Mouse (Mus musculus): ENCODE data around the gene Aamp. TPM values are rescaled to one million over a fixed set of nuclear protein-coding genes. Genes with fewer than 3 reads are reported as not detected.
"Not testable (repeated sequence)": the region's sequence is repeated elsewhere in the genome, so short reads cannot be mapped to it uniquely, and the experiment has no call there.

Gene Aamp
- polyA plus RNA-seq, 1 experiment, result 173 TPM

DNA sequence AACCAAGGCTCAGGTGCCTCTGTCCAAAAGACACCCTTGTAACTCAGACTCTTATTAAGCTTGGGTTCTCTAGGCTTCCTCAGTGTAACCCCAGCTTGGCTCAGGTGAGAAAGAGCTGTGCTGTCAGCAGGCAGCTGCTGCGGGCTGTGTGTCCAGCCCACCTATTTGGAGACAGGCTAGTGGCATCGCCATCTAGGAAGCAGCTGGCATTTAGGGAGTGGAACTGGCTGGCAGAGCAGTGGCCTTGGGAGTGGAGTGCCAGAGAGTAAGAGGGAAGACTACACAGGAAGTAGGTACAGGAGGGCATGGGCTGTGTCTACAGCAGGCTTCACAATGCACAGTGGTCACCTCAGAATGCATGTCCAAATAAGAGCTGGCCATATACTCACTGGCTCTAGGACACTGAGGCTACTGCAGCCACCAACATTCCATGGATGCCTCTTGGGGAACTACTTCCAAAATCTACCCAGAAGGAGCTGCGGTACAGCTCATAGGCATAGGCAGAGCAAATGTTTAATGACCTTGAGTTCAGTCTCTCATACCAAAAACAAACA, 9.6 kb upstream of the Aamp start:
- H3K4me3 ChIP-seq (ENCODE audit: insufficient read depth, low read length), result no peak overlapping the region
- H3K27ac ChIP-seq (ENCODE audit: insufficient read depth, low read length), result peak overlapping the region; percentile 1; the same call in 1 of the 2 replicates
- no peak for TF ChIP-seq CTCF (IDR thresholded peaks at IDR 0.05; ENCODE audit: extremely low read depth, insufficient read depth, low read length)
- no peak for TF ChIP-seq POLR2A (IDR thresholded peaks at IDR 0.05; ENCODE audit: extremely low read depth, insufficient read depth, low read length)
- H3K4me1 ChIP-seq (ENCODE audit: control insufficient read depth, insufficient read depth, low read length), result peaks cover 21% of the 10 kb centered on the region

GRCm38 (mm10) chr1:74293306-74293960, 8.9 kb upstream of the Aamp start:
- TF ChIP-seq POLR2A (IDR thresholded peaks at IDR 0.05; ENCODE audit: extremely low read depth, insufficient read depth, low read length) (no peak), CTCF (IDR thresholded peaks at IDR 0.05; ENCODE audit: extremely low read depth, insufficient read depth, low read length) (no peak)
- Histone ChIP-seq H3K4me3 (ENCODE audit: insufficient read depth, low read length) (no peak overlapping the region), H3K4me1 (ENCODE audit: control insufficient read depth, insufficient read depth, low read length) (peaks cover 21% of the 10 kb centered on the region), H3K27ac (ENCODE audit: insufficient read depth, low read length) (peak overlapping the region; percentile 1; the same call in 1 of the 2 replicates)

DNA sequence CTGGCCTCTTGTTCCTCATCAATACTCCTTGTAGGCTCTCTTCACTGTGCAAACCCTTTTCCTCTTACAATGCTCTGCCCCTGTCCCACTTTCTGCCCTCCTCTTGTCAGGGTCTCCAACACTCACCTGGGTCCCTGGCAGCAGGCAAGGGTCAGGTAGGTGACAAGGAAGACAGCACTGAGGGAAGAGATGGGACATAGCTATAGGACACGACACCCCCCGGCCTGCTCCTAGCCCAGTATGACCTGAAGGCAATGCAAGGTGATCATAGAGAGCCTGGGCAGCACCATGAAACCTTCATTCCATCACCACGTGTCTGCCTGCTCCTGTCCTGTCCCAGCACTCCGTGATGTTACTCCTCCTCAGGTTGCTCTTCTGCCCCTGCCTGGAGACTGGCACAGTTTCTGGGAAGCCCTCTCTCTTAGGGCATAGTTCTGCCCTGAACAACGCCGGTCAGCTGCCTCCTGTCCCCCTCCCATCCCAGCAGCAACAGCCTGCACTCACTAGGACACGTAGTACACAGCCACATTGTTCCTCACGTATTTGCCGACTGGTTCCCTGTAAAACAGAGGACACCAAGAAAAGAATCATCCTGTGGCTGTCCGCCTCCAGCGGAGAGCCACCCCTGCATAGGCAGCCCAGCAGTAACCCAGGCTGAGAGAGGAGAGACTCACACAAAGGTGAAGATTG, 7.9 kb upstream of the Aamp start:
- H3K27ac ChIP-seq (ENCODE audit: insufficient read depth, low read length), result peak overlapping the region; percentile 52; the same call in 1 of the 2 replicates
- TF ChIP-seq CTCF (IDR thresholded peaks at IDR 0.05; ENCODE audit: extremely low read depth, insufficient read depth, low read length) (no peak), POLR2A (IDR thresholded peaks at IDR 0.05; ENCODE audit: extremely low read depth, insufficient read depth, low read length) (no peak)
- H3K4me3 ChIP-seq (ENCODE audit: insufficient read depth, low read length), result no peak overlapping the region
- H3K4me1 ChIP-seq (ENCODE audit: control insufficient read depth, insufficient read depth, low read length), result peaks cover 20% of the 10 kb centered on the region

DNA sequence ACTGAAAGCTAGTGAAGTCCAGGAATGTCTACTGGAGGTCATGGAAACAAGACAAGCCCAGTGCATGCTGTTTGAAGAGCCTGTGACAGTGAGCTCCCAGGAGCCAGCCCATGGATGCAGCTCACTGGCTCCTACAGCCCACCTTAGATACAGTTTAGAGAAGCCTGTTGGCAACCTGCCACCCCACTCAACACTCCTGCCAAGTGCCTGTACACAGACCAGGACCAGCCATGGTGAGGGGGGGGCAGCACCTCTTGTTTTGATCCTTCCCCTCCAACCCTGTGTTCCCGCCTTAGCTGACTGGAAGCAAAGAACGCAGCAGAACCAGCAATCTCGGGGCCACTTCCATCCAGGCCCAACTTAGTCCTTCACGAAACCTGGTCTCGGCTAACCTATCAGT, 5.6 kb upstream of the Aamp start:
- H3K4me3 ChIP-seq (ENCODE audit: insufficient read depth, low read length), result no peak overlapping the region
- TF ChIP-seq CTCF (IDR thresholded peaks at IDR 0.05; ENCODE audit: extremely low read depth, insufficient read depth, low read length), result no peak
- no peak for TF ChIP-seq POLR2A (IDR thresholded peaks at IDR 0.05; ENCODE audit: extremely low read depth, insufficient read depth, low read length)
- peaks cover 13% of the 10 kb centered on the region for H3K4me1 ChIP-seq (ENCODE audit: control insufficient read depth, insufficient read depth, low read length)
- H3K27ac ChIP-seq (ENCODE audit: insufficient read depth, low read length), result no peak overlapping the region

DNA sequence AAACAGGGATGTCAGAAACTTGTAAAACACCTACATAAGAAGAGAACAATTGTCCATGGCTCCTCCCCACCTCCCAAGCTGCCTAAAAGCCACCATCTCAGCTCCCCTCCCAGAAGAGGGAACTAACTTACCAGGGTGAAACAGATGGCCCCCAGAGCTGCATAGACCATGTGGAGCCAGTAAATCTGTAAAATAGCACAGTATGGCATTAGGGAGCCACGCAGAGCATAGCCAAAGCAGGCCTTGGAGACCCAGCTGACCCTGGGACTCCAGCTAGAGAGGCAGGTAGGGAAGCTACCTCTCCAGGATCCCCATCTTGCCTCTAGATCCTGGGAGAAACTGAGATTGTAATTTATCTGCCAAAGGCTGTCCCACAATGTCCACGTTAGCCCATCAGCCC, 5.2 kb upstream of the Aamp start:
- H3K4me1 ChIP-seq (ENCODE audit: control insufficient read depth, insufficient read depth, low read length), result peaks cover 9% of the 10 kb centered on the region
- H3K27ac ChIP-seq (ENCODE audit: insufficient read depth, low read length), result no peak overlapping the region
- no peak for TF ChIP-seq POLR2A (IDR thresholded peaks at IDR 0.05; ENCODE audit: extremely low read depth, insufficient read depth, low read length)
- no peak for TF ChIP-seq CTCF (IDR thresholded peaks at IDR 0.05; ENCODE audit: extremely low read depth, insufficient read depth, low read length)
- no peak overlapping the region for H3K4me3 ChIP-seq (ENCODE audit: insufficient read depth, low read length)

- Histone ChIP-seq H3K27ac (ENCODE audit: insufficient read depth, low read length) (no peak overlapping the region), H3K4me3 (ENCODE audit: insufficient read depth, low read length) (no peak overlapping the region), H3K4me1 (ENCODE audit: control insufficient read depth, insufficient read depth, low read length) (peaks cover 7% of the 10 kb centered on the region)
- TF ChIP-seq POLR2A (IDR thresholded peaks at IDR 0.05; ENCODE audit: extremely low read depth, insufficient read depth, low read length) (no peak), CTCF (IDR thresholded peaks at IDR 0.05; ENCODE audit: extremely low read depth, insufficient read depth, low read length) (no peak)
Measured at GRCm38 (mm10) chr1:74289248-74289647, 4.7 kb upstream of the Aamp start.

- Histone ChIP-seq H3K4me1 (ENCODE audit: control insufficient read depth, insufficient read depth, low read length) (peaks cover 6% of the 10 kb centered on the region), H3K4me3 (ENCODE audit: insufficient read depth, low read length) (no peak overlapping the region), H3K27ac (ENCODE audit: insufficient read depth, low read length) (no peak overlapping the region)
- TF ChIP-seq POLR2A (IDR thresholded peaks at IDR 0.05; ENCODE audit: extremely low read depth, insufficient read depth, low read length) (no peak), CTCF (IDR thresholded peaks at IDR 0.05; ENCODE audit: extremely low read depth, insufficient read depth, low read length) (no peak)
Measured at GRCm38 (mm10) chr1:74288327-74288726, 3.8 kb upstream of the Aamp start.

GRCm38 (mm10) chr1:74286869-74287607, 2.5 kb upstream of the Aamp start:
- not testable (repeated sequence) for H3K4me1 ChIP-seq (ENCODE audit: control insufficient read depth, insufficient read depth, low read length); H3K27ac ChIP-seq (ENCODE audit: insufficient read depth, low read length); H3K4me3 ChIP-seq (ENCODE audit: insufficient read depth, low read length)

- H3K4me1 ChIP-seq (ENCODE audit: control insufficient read depth, insufficient read depth, low read length), result peaks cover 4% of the 10 kb centered on the region; the same call in 1 of the 2 replicates
- peak overlapping the region; percentile 65 for H3K4me3 ChIP-seq (ENCODE audit: insufficient read depth, low read length)
- H3K27ac ChIP-seq (ENCODE audit: insufficient read depth, low read length), result no peak overlapping the region
- TF ChIP-seq CTCF (IDR thresholded peaks at IDR 0.05; ENCODE audit: extremely low read depth, insufficient read depth, low read length) (no peak), POLR2A (IDR thresholded peaks at IDR 0.05; ENCODE audit: extremely low read depth, insufficient read depth, low read length) (peak; percentile 17; the same call in 1 of the 2 replicates)
Measured at GRCm38 (mm10) chr1:74285212-74286010, 873 bp upstream of the Aamp start.
